In the genomic region with DNA sequence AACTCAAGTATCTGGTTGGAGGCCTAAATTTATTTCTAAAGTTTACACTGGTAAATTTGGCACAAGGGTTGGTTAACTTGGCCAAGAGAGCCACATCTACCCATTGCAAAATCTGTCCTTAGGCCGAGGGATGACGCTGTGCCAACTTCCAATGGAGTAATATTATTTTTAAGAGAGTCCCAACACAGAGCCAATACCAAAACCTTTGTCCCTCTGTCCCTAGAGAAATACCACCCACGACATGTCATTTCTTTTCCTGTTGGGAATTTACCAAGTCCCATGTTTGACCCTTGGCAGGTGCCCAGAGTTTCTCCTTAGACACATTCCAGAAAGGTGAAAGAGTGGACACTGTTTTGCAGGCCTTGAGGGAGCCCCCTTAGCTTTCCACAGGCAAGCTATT, we compare ENCODE assay signal across 16 mouse cellular contexts. TPM values are rescaled to one million over a fixed set of nuclear protein-coding genes. Genes with fewer than 3 reads are reported as not detected.
DNase-seq lines count a peak whose midpoint lies in the region; ATAC-seq and TF ChIP-seq lines count a peak whose summit lies in the region.
"Had no signal": no experiment of that assay in that cellular context is flagged by ENCODE, and none has a peak within 500 bp of the region (broad histone marks: within the 10 kb centered on the region; RNA-seq: fewer than 3 reads in every experiment).

No protein-coding gene starts in this region.

- peak; percentile 69 for DNase-seq in adrenal gland, adult 2 months
- no peak for DNase-seq in adrenal gland, postnatal 4 days (ENCODE audit: low spot score in 2 of 2)
- DNase-seq in kidney, adult 2 months: peak; percentile 93
- no peak for DNase-seq in kidney, postnatal 4 days
- DNase-seq in kidney, adult 9 months: peak; percentile 91
- peak; percentile 39 for DNase-seq in lung, postnatal 14 days
- DNase-seq in ovary, postnatal 14 days (ENCODE audit: low spot score): no peak
- DNase-seq: thymus, postnatal 14 days had no signal

- 0 out of 2 replicates have a peak, but pooled peaks cover 1% of the 10 kb centered on the region for H3K36me3 ChIP-seq in kidney, adult 2 months (ENCODE audit: control insufficient read depth, insufficient read depth, low read length)
- H3K36me3 ChIP-seq: limb, embryonic 13.5 days; midbrain, embryonic 15.5 days; neural tube, embryonic 12.5 days had no signal

- TF ChIP-seq POLR2A in kidney, adult 2 months (IDR thresholded peaks at IDR 0.05; ENCODE audit: low read depth, low read length): no peak

- ATAC-seq in cerebellum, adult (ENCODE audit: insufficient number of reproducible peaks, low FRiP score, low TSS enrichment): no peak
- ATAC-seq: forebrain, embryonic 13.5 days; midbrain, embryonic 15.5 days had no signal

- peaks cover 24% of the 10 kb centered on the region; the same call in 1 of the 2 replicates for H3K4me1 ChIP-seq in kidney, adult 2 months (ENCODE audit: control insufficient read depth, insufficient read depth, low read length)
- H3K4me1 ChIP-seq: forebrain, embryonic 13.5 days; limb, embryonic 13.5 days; midbrain, embryonic 15.5 days; neural tube, embryonic 12.5 days; stomach, embryonic 15.5 days had no signal

- H3K27me3 ChIP-seq in kidney, adult 2 months (replicated peaks; ENCODE audit: control insufficient read depth, insufficient read depth, low read length): no peaks in the 10 kb centered on the region
- H3K27me3 ChIP-seq: forebrain, embryonic 13.5 days; limb, embryonic 13.5 days; midbrain, embryonic 15.5 days; neural tube, embryonic 12.5 days; Patski; stomach, embryonic 15.5 days had no signal

- H3K4me3 ChIP-seq in kidney, adult 2 months (ENCODE audit: insufficient read depth, low read depth, low read length): no peak overlapping the region
- H3K4me3 ChIP-seq: forebrain, embryonic 13.5 days; limb, embryonic 13.5 days; midbrain, embryonic 15.5 days; neural tube, embryonic 12.5 days; stomach, embryonic 15.5 days had no signal

- no peak for TF ChIP-seq CTCF in kidney, adult 2 months (conservative IDR thresholded peaks at IDR 0.05; ENCODE audit: insufficient read depth, insufficient read length, low read depth, low read length)

- peak overlapping the region; percentile 86 for H3K27ac ChIP-seq in kidney, adult 2 months (ENCODE audit: insufficient read depth, low read depth, low read length)
- H3K27ac ChIP-seq: forebrain, embryonic 13.5 days; hindbrain, postnatal 0 days; limb, embryonic 13.5 days; midbrain, embryonic 15.5 days; neural tube, embryonic 12.5 days; stomach, embryonic 15.5 days had no signal

- WGBS in kidney, adult 2 months: 27% methylated on average over 3 of the region's 3 CpGs

RNA-seq across cellular contexts. Expression of gene Gas6, which starts 12.7 kb away (rescaled TPM):
- 100 to 1,000 TPM; 127 to 450 TPM for total RNA-seq in adrenal gland, adult 2 months (2021)
- 260 and 429 TPM in 2 replicates for polyA plus RNA-seq in adrenal gland, adult 2 months (2012; rRNA removed)
- 100 to 1,000 TPM; 158 to 160 TPM for total RNA-seq in adrenal gland, postnatal 4 days (2021)
- 461 and 486 TPM in 2 replicates for polyA plus RNA-seq in kidney, adult 2 months (2012; rRNA removed)

RNA-seq across cellular contexts. Expression of gene Tmem255b, which starts 46.6 kb away (rescaled TPM):
- 1 to 10 TPM in 1 of 2 experiments, under 1 TPM in 1; 0.49 to 1.4 TPM for total RNA-seq in adrenal gland, adult 2 months (2021)
- 3.2 and 5.7 TPM in 2 replicates for polyA plus RNA-seq in adrenal gland, adult 2 months (2012; rRNA removed)
- total RNA-seq in adrenal gland, postnatal 4 days (2021): 1 to 10 TPM; 1.7 to 3.3 TPM
- polyA plus RNA-seq in kidney, adult 2 months (2012; rRNA removed): 1.3 and 1.8 TPM in 2 replicates
- polyA plus RNA-seq: forebrain, embryonic 13.5 days had no signal

Comparison
In these comparisons a context has a peak if more than half of its experiments do, and no peak if none do; other contexts are left out.
1. DNase-seq: peak in adrenal gland, adult 2 months (single experiment), kidney, adult 2 months (single experiment), kidney, adult 9 months (single experiment) and lung, postnatal 14 days (single experiment); none in adrenal gland, postnatal 4 days (0 of 2), kidney, postnatal 4 days (0 of 2) and ovary, postnatal 14 days (single experiment).